Mouse (Mus musculus) midbrain, embryonic 14.5 days (tissue): ENCODE results near the gene Dock3. TPM values are rescaled to one million over a fixed set of nuclear protein-coding genes. Genes with fewer than 3 reads are reported as not detected.

Experiments used
- ATAC-seq: fragments of 200-750 bp; cut with Nextera tagmentation; 2 replicates; pipeline ENCODE4 v1.8.0; 2017; ENCODE audit warnings: moderate number of reproducible peaks, moderate library complexity; ENCODE audit not compliant: low FRiP score, low TSS enrichment
- DNase-seq: peaks from one replicate; pipeline ENCODE4 v3.0.0-alpha.2; 2015
- H3K27ac ChIP-seq: fragments of 300-500 bp; sonication (generic); replicated peaks from 2 replicates; pipeline ENCODE4 v1.5.1; 2014; ENCODE audit warnings: mild to moderate bottlenecking, low read depth, low read length, moderate library complexity
- H3K27me3 ChIP-seq: fragments of 300-500 bp; sonication (generic); 2 replicates; pipeline ENCODE4 v1.6.1; 2014; ENCODE audit warnings: low read length, control low read depth, mixed read lengths; ENCODE audit not compliant: control insufficient read depth, insufficient read depth
- H3K36me3 ChIP-seq: fragments of 300-500 bp; sonication (generic); 2 replicates; pipeline ENCODE4 v1.6.1; 2014; ENCODE audit warnings: low read length, control low read depth; ENCODE audit not compliant: control insufficient read depth, insufficient read depth
- H3K4me1 ChIP-seq: fragments of 300-500 bp; sonication (generic); 2 replicates; pipeline ENCODE4 v1.6.1; 2014; ENCODE audit warnings: mild to moderate bottlenecking, antibody characterized with exemption, low read length, control low read depth; ENCODE audit not compliant: control insufficient read depth, insufficient read depth
- H3K4me2 ChIP-seq: fragments of 300-500 bp; sonication (generic); 2 replicates; pipeline ENCODE4 v1.6.1; 2014; ENCODE audit warnings: mild to moderate bottlenecking, low read length, moderate library complexity
- H3K4me3 ChIP-seq: fragments of 300-500 bp; sonication (generic); replicated peaks from 2 replicates; pipeline ENCODE4 v1.5.1; 2014; ENCODE audit warnings: low read depth, low read length
- H3K9ac ChIP-seq: fragments of 300-500 bp; sonication (generic); replicated peaks from 2 replicates; pipeline ENCODE4 v1.6.1; 2014; ENCODE audit warnings: mild to moderate bottlenecking, low read length, moderate library complexity
- H3K9me3 ChIP-seq: fragments of 300-500 bp; sonication (generic); 2 replicates; pipeline ENCODE4 v1.6.1; 2016; ENCODE audit warnings: low read length, control low read depth, mixed read lengths; ENCODE audit not compliant: control insufficient read depth
- WGBS: fragments of 180-500 bp; shearing (Covaris S2); extraction: QIAGEN DNeasy Blood & Tissue Kit; methylation state at CpG from one replicate; pipeline ENCODE4 v1.1.7; 2014; 5-methylcytosine and 5-hydroxymethylcytosine counted together
- polyA plus RNA-seq: library from polyadenylated mRNA; unstranded; fragments of >200 nt; fragmentation: Nextera tagmentation; extraction: Ambion mirVana; gene quantifications from 2 replicates; pipeline ENCODE4 v1.2.1, GENCODE M21; 2014

The Dock3 gene
- polyA plus RNA-seq: 20.8 and 25.7 TPM in 2 replicates

DNA sequence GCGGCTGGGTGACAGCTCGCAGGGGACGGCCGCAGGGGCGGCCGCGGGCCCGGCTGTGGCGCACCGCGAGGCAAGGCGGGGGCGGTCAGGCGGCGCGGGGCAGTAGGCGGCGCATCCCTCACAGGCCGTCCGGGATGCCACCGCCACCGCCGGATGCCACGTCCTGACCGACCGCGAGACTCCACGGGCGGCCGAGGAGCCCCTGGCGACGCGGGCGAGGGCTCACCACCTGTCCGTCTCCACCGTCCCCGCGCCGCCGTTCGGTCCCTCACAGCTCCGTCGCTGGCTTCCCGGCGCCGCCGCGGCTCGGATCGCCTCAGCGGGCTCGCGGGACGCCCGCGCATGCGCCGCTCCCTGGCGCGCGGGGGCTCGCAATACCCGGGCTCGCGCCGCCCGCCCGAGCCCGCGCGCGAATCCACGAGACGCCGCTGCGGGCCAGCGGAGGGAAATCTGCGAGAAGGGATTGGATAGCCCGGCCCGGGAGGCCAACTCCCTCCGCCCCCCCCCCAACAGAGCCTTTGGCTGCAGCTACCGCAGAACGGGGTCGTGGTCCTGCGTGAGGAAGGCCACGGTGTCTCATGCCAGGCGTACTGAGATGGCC, at the start of gene Dock3:
TSS of gene Dock3 (minus strand) at position 371 of the 601 bp plus-strand sequence.
- Histone ChIP-seq H3K4me1 (peaks cover 10% of the 10 kb centered on the region), H3K9ac (peak within 1 kb of the TSS; percentile 98), H3K4me3 (peak within 1 kb of the TSS; percentile 93), H3K27ac (peak within 1 kb of the TSS; percentile 95), H3K36me3 (no peaks in the 10 kb centered on the region), H3K4me2 (peak within 1 kb of the TSS; percentile 67), H3K9me3 (no peaks in the 10 kb centered on the region), H3K27me3 (peaks cover 24% of the 10 kb centered on the region)
- peak; percentile 88 for ATAC-seq
- WGBS: under 1% methylated on average over 75 of the region's 87 CpGs
- DNase-seq: peak; percentile 97

DNA sequence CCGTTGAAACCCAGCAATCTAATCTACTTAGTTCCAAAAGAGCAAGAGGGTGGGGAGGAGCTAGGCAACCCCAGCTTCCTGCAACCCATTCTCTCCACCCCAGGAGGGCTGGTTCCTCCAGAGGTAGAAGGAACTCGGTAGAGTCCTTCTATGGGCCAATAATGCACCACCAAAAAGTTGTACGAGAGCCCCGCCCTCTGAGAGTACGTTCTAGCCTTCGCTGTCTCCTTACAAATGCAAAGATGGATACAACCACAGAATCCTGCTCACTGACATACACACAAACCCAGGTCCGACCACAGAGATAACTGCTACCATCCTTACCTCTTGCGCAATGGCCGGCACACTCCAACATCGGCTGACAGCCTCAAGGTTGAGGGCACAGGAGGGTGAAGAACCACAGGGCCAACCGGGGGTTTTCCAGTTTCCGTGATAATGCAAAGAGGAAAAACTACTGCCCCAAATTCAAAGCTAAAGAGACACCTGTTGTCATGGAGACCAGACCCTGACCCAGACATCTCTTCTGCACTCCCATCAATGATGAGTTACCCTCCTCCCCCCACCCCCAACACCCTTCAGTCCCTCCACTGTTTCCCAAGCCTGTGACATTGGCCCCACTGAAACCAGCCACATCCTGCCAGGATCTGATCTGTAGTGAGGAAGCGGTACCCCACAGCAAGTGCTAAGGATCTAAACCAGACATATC, 48.8 kb upstream of the Dock3 start:
- no peaks in the 10 kb centered on the region for H3K9me3 ChIP-seq
- H3K4me2 ChIP-seq: no peak overlapping the region
- H3K27me3 ChIP-seq: no peaks in the 10 kb centered on the region
- peaks cover 11% of the 10 kb centered on the region; the same call in 1 of the 2 replicates for H3K4me1 ChIP-seq
- H3K9ac ChIP-seq: no peak overlapping the region; the same call in 1 of the 2 replicates
- no peak overlapping the region for H3K27ac ChIP-seq
- 43% methylated on average over 13 of the region's 13 CpGs for WGBS
- no peak for DNase-seq
- no peak for ATAC-seq
- H3K4me3 ChIP-seq: no peak overlapping the region
- H3K36me3 ChIP-seq: no peaks in the 10 kb centered on the region

DNA sequence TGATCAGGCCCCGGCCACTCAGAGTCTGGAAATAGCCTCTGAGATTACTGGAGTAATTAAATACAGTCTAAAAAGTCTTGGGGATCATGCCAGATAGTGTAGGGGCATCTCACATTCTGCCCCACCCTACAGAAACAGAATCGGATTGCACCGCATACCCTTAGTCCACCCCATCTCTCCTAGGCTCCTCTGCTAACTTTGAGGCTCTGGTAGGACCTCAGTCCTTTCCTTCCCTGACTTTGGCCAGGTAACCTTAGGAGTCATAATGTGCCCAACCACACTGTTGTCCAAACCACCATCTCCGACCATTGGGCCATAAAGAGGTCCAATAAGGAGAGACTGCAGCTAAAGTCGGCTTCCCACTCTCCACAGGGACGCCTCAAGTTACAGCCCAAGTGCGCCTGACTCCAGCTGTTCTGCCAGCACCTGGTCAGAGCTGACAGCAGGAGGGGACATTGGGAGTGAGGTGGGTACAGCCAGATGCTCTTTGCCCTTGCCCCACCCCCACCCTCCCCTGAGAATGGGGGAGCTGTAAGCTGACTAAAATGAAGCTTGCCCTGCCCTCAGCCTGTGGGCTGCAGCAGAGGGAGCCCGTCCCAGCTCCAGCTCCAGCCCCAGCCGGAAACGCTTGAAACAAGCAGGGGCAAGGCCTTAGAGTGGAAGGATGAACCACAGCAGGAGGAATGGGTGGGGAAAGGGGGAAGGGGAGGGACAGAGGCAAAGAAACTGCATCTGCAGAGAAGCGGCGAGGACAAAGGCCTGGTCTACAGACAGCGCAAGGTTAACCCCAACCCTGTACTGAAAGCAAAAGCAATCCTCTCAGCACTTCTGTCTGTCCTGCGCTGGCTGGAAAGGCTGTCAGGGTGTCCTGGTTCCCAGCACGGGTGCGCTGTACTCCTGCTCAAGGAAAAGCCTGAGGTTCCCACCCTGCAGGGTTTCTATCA, 47.9 kb upstream of the Dock3 start:
- DNase-seq: peak; percentile 16
- Histone ChIP-seq H3K27ac (no peak overlapping the region), H3K4me3 (no peak overlapping the region), H3K4me1 (peaks cover 11% of the 10 kb centered on the region; the same call in 1 of the 2 replicates), H3K9me3 (no peaks in the 10 kb centered on the region), H3K36me3 (no peaks in the 10 kb centered on the region), H3K4me2 (no peak overlapping the region), H3K27me3 (no peaks in the 10 kb centered on the region), H3K9ac (no peak overlapping the region; the same call in 1 of the 2 replicates)
- no peak for ATAC-seq
- WGBS: 28% methylated on average over 16 of the region's 16 CpGs

DNA sequence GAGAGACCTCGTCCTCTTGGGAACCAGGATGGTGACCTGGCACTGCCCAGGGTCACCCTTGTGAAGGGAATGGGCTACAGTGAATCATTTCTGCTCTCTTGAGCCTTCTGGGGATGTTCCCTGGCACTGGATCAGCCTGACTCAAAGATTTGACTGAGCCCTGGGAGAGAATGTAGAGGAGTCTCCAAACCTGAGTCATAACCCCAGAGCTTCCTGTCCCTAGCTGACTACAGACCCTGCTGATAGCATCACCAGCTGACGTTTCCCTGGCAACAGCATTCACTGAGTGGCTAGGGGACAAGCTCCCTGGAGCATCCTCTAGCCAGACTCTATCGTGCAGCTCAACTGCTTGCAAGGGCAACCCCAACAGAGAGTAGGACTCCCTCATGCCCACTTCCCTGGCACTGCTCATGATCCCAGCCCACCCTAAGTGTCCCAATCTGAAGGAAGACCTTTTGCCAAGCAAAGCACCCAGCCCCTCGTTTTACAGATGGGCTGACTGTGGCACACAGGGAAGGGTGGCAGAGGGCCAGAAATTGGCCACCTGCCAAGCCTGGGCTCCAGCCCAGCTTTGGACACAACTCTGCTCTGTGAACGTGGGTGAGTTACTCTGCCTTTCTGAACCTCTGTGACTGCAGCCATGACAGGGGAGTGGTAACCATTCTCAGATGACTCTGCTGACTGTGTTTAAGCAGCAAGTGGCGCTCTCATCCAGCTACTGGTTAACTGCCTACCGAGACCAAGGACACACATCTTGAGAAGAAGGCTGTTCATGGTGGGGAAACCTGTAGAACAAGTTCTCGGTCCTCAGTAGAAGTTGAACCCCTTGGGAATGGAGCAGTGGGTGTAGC, 47.0 kb upstream of the Dock3 start:
- peak; percentile 43 for DNase-seq
- peaks cover 11% of the 10 kb centered on the region; the same call in 1 of the 2 replicates for H3K4me1 ChIP-seq
- no peak overlapping the region for H3K9ac ChIP-seq
- H3K4me2 ChIP-seq: no peak overlapping the region
- H3K9me3 ChIP-seq: no peaks in the 10 kb centered on the region
- ATAC-seq: no peak
- H3K4me3 ChIP-seq: no peak overlapping the region
- H3K27me3 ChIP-seq: no peaks in the 10 kb centered on the region
- no peak overlapping the region for H3K27ac ChIP-seq
- WGBS: 57% methylated on average over 8 of the region's 8 CpGs
- H3K36me3 ChIP-seq: no peaks in the 10 kb centered on the region

DNA sequence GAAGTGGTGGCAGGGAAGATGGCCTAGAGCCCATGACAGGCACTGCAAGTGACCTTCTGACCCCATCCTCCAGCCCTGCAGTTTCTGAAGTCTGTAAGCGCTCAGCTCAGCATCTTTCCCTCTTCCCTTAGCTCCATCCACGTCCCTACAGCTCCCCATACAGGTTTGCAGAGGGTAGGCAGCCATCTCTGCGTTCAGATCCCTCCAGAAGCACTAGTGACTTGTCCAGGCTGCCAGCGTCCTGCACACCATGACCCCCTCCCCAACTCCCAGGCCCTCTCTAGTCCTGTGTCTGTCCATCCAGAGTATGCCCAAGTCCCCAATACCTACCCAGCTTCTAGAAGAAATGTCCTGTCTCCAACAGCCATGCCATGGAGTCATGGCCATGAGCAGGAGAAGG, 46.4 kb upstream of the Dock3 start:
- no peak for ATAC-seq
- peaks cover 11% of the 10 kb centered on the region; the same call in 1 of the 2 replicates for H3K4me1 ChIP-seq
- no peak for DNase-seq
- H3K27me3 ChIP-seq: no peaks in the 10 kb centered on the region
- no peak overlapping the region for H3K9ac ChIP-seq
- H3K4me3 ChIP-seq: no peak overlapping the region
- WGBS: 33% methylated on average over 4 of the region's 4 CpGs
- H3K36me3 ChIP-seq: no peaks in the 10 kb centered on the region
- H3K9me3 ChIP-seq: no peaks in the 10 kb centered on the region
- H3K4me2 ChIP-seq: no peak overlapping the region
- H3K27ac ChIP-seq: no peak overlapping the region

DNA sequence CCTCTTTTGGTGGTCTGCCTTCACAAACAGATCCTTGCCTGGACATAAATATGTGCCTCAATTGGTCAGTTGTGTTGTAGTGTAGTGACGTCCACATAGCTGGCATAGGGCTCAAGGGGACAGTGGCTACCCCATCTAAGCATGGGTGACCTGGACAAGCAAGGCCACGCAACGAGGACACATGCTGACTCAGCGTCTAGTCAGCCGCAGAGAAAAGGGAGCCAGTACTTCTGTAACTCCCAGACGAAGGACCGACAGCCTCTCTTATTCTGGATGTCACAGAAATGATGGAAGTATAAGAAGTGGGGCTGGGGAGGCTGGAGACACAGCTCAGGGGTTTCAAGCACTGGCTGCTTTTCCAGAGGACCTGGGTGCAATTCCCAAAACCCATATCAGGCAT, 45.9 kb upstream of the Dock3 start:
- DNase-seq: no peak
- WGBS: 83% methylated on average over 7 of the region's 7 CpGs

DNA sequence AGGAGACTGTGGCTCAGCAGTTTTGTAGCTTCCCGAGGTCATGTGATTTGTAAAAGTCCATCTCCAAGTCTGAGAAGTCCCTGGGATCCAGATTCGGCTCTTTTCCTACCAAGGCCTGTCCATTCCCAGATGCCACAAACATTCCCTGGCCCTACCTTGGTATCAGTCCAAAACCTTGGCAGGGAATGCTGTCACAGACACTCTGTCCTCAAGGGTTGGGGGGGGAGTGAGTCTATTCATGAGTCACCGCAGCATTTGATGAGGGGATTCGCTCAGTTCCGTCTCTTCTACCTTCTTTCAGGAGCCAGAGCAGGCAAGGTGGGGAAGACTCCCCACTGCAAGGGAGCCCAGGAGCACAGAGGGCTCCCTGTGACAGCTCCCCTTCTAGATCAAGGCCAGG, 44.0 kb upstream of the Dock3 start:
- H3K27ac ChIP-seq: no peak overlapping the region
- no peaks in the 10 kb centered on the region for H3K36me3 ChIP-seq
- H3K4me3 ChIP-seq: no peak overlapping the region
- 86% methylated on average over 5 of the region's 5 CpGs for WGBS
- no peak overlapping the region for H3K4me2 ChIP-seq
- no peaks in the 10 kb centered on the region for H3K27me3 ChIP-seq
- ATAC-seq: no peak
- DNase-seq: no peak
- no peak overlapping the region for H3K9ac ChIP-seq
- peaks cover 11% of the 10 kb centered on the region; the same call in 1 of the 2 replicates for H3K4me1 ChIP-seq
- no peaks in the 10 kb centered on the region for H3K9me3 ChIP-seq

More for the DNA sequence above, 45.9 kb upstream of the Dock3 start:
- H3K4me3 ChIP-seq: no peak overlapping the region
- no peak overlapping the region for H3K4me2 ChIP-seq
- H3K4me1 ChIP-seq: peaks cover 11% of the 10 kb centered on the region; the same call in 1 of the 2 replicates
- no peak overlapping the region for H3K27ac ChIP-seq
- H3K9me3 ChIP-seq: no peaks in the 10 kb centered on the region
- no peak for ATAC-seq
- no peak overlapping the region for H3K9ac ChIP-seq
- H3K36me3 ChIP-seq: no peaks in the 10 kb centered on the region
- no peaks in the 10 kb centered on the region for H3K27me3 ChIP-seq

DNA sequence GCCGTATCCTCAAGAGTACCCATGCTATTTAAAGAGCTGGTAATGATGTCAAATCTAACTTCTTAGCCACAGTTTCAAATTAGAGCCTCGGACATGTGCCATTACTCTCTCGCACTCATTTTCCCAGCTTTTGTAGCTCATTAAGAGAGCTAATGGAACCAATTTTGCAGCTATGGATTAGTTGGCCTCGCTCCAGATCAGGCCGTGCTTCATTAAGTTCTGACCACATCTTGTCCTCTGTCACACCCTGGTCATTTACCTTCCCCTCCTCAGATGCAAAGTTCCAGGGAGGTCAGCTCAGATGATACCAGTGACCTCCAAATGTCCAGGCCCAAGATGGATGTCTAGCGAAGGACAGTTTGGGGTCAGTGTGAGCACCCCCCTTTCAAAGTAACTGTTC, 43.0 kb upstream of the Dock3 start:
- 82% methylated on average over 6 of the region's 6 CpGs for whole genome bisulfite sequencing
- DNase-seq: no peak
- H3K4me2 ChIP-seq: no peak overlapping the region
- no peaks in the 10 kb centered on the region for H3K36me3 ChIP-seq
- H3K27ac ChIP-seq: no peak overlapping the region
- no peak for ATAC-seq
- peaks cover 8% of the 10 kb centered on the region; the same call in 1 of the 2 replicates for H3K4me1 ChIP-seq
- no peak overlapping the region for H3K9ac ChIP-seq
- no peaks in the 10 kb centered on the region for H3K27me3 ChIP-seq
- no peak overlapping the region for H3K4me3 ChIP-seq
- no peaks in the 10 kb centered on the region for H3K9me3 ChIP-seq
